Mouse (Mus musculus): Measurements from ENCODE around the gene Hist1h3f.

- TF ChIP-seq GATA1 (IDR thresholded peaks at IDR 0.05; ENCODE audit: borderline replicate concordance, low read length) (no peak), TAL1 (conservative IDR thresholded peaks at IDR 0.05; ENCODE audit: low read depth, low read length) (no peak), CTCF (IDR thresholded peaks at IDR 0.05; ENCODE audit: low read depth, low read length) (no peak), POLR2AphosphoS5 (IDR thresholded peaks at IDR 0.05; ENCODE audit: insufficient replicate concordance, low read depth, low read length) (no peak)
Observed at GRCm38 (mm10) chr13:23538249-23538648, 5.6 kb upstream of the Hist1h3f start.

All from G1E (cell line).